Mouse (Mus musculus): ENCODE measurements at regions not wholly inside any gene's neighbourhood (a gene's known extent, or its start where the extent isn't known, plus 50 kb on each side); places are given as distances from the start of the nearest gene placed in this dataset.

GRCm38 (mm10) chr2:21267149-21267761 is 61.7 kb downstream of the Thnsl1 start:
- no peak for DNase-seq (ENCODE audit: low spot score in 2 of 2)

GRCm38 (mm10) chr2:21269989-21270846 is 64.7 kb downstream of the Thnsl1 start:
- DNase-seq (ENCODE audit: low spot score in 2 of 2) = peak in 1 of 2 experiments; percentile 26

GRCm38 (mm10) chr2:21273416-21273815 is 67.9 kb downstream of the Thnsl1 start:
- no peak for DNase-seq (ENCODE audit: low spot score in 2 of 2)

- no peak for DNase-seq (ENCODE audit: low spot score in 2 of 2)
Observed at GRCm38 (mm10) chr2:21275315-21275714, 69.8 kb downstream of the Thnsl1 start.

GRCm38 (mm10) chr2:21280794-21281420 is 75.4 kb downstream of the Thnsl1 start:
- DNase-seq (ENCODE audit: low spot score in 2 of 2) = peak; percentile 51 to 77

- DNase-seq (ENCODE audit: low spot score in 2 of 2) = no peak
Observed at GRCm38 (mm10) chr2:21282505-21283200, 77.1 kb downstream of the Thnsl1 start.

- no peak for DNase-seq (ENCODE audit: low spot score in 2 of 2)
Observed at GRCm38 (mm10) chr2:21284881-21285280, 79.4 kb downstream of the Thnsl1 start.

GRCm38 (mm10) chr2:21287786-21288185 is 79.6 kb upstream of the Gpr158 start:
- DNase-seq (ENCODE audit: low spot score in 2 of 2) = peak; percentile 19 to 33

GRCm38 (mm10) chr2:21292669-21293151 is 74.6 kb upstream of the Gpr158 start:
- peak in 1 of 2 experiments; percentile 33 for DNase-seq (ENCODE audit: low spot score in 2 of 2)

- DNase-seq (ENCODE audit: low spot score in 2 of 2) = no peak
Observed at GRCm38 (mm10) chr2:21294002-21294401, 73.3 kb upstream of the Gpr158 start.

- no peak for DNase-seq (ENCODE audit: low spot score in 2 of 2)
Observed at GRCm38 (mm10) chr2:21299681-21300080, 67.7 kb upstream of the Gpr158 start.

Measured in left cerebral cortex, adult 8-10 months (tissue).